Mouse (Mus musculus): Measurements from ENCODE around the gene Angel1. TPM values are rescaled to one million over a fixed set of nuclear protein-coding genes. Genes with fewer than 3 reads are reported as not detected.

Angel1 gene
- polyA plus RNA-seq, 1 experiment from 2014 or later, result 7.9 TPM

GRCm38 (mm10) chr12:86679991-86680491, 46.2 kb downstream of the Angel1 start:
- Histone ChIP-seq H3K36me3 (ENCODE audit: control insufficient read depth, insufficient read depth, low read length) (no peaks in the 10 kb centered on the region), H3K4me2 (peak overlapping the region; percentile 99)
- no peak for ATAC-seq (replicated peaks; ENCODE audit: insufficient number of reproducible peaks, low FRiP score, low TSS enrichment)

GRCm38 (mm10) chr12:86679546-86679930, 46.7 kb downstream of the Angel1 start:
- H3K27ac ChIP-seq (ENCODE audit: low read depth, low read length), result 0 out of 2 replicates have a peak overlapping the region, but pooled peaks have one; percentile 76
- H3K9me3 ChIP-seq (replicated peaks; ENCODE audit: control insufficient read depth, low read length), result no peaks in the 10 kb centered on the region; the same call in 1 of the 2 replicates
- H3K4me1 ChIP-seq (ENCODE audit: control insufficient read depth, insufficient read depth, low read length), result peaks cover 20% of the 10 kb centered on the region
- no peak for ATAC-seq (replicated peaks; ENCODE audit: insufficient number of reproducible peaks, low FRiP score, low TSS enrichment)
- H3K4me2 ChIP-seq, result peak overlapping the region; percentile 99
- peak overlapping the region; percentile 80 for H3K4me3 ChIP-seq (ENCODE audit: low read depth, low read length)
- no peaks in the 10 kb centered on the region for H3K36me3 ChIP-seq (ENCODE audit: control insufficient read depth, insufficient read depth, low read length)
- peak overlapping the region; percentile 88 for H3K9ac ChIP-seq (ENCODE audit: low read depth, low read length)
- H3K27me3 ChIP-seq (ENCODE audit: control insufficient read depth, insufficient read depth, low read length), result no peaks in the 10 kb centered on the region
- 4% methylated on average over 9 of the region's 9 CpGs for WGBS (ENCODE audit: insufficient replicate concordance)

More at GRCm38 (mm10) chr12:86679991-86680491, 46.2 kb downstream of the Angel1 start:
- no peaks in the 10 kb centered on the region for H3K27me3 ChIP-seq (ENCODE audit: control insufficient read depth, insufficient read depth, low read length)
- WGBS (ENCODE audit: insufficient replicate concordance), result 37% methylated on average over 12 of the region's 12 CpGs
- H3K4me1 ChIP-seq (ENCODE audit: control insufficient read depth, insufficient read depth, low read length), result peaks cover 20% of the 10 kb centered on the region
- no peak overlapping the region for H3K27ac ChIP-seq (ENCODE audit: low read depth, low read length)
- H3K9me3 ChIP-seq (replicated peaks; ENCODE audit: control insufficient read depth, low read length), result no peaks in the 10 kb centered on the region
- H3K9ac ChIP-seq (ENCODE audit: low read depth, low read length), result peak overlapping the region; percentile 56
- peak overlapping the region; percentile 80 for H3K4me3 ChIP-seq (ENCODE audit: low read depth, low read length)

- Histone ChIP-seq H3K9me3 (replicated peaks; ENCODE audit: control insufficient read depth, low read length) (no peaks in the 10 kb centered on the region; the same call in 1 of the 2 replicates), H3K4me2 (peak within 1 kb of the TSS; percentile 99)
Measured at GRCm38 (mm10) chr12:86678591-86679545, 47.4 kb downstream of the Angel1 start, which contains the start of gene Vash1. TSS of gene Vash1 (plus strand) at chr12:86678700.

GRCm38 (mm10) chr12:86672507-86672906, 53.8 kb downstream of the Angel1 start:
- Histone ChIP-seq H3K9me3 (replicated peaks; ENCODE audit: control insufficient read depth, low read length) (no peaks in the 10 kb centered on the region; the same call in 1 of the 2 replicates), H3K4me1 (ENCODE audit: control insufficient read depth, insufficient read depth, low read length) (no peaks in the 10 kb centered on the region), H3K4me3 (ENCODE audit: low read depth, low read length) (no peak overlapping the region), H3K4me2 (no peak overlapping the region), H3K36me3 (ENCODE audit: control insufficient read depth, insufficient read depth, low read length) (no peaks in the 10 kb centered on the region), H3K27me3 (ENCODE audit: control insufficient read depth, insufficient read depth, low read length) (no peaks in the 10 kb centered on the region), H3K9ac (ENCODE audit: low read depth, low read length) (no peak overlapping the region), H3K27ac (ENCODE audit: low read depth, low read length) (no peak overlapping the region)
- 53% methylated on average over 5 of the region's 5 CpGs for WGBS (ENCODE audit: insufficient replicate concordance)
- ATAC-seq (replicated peaks; ENCODE audit: insufficient number of reproducible peaks, low FRiP score, low TSS enrichment), result no peak

More at GRCm38 (mm10) chr12:86678591-86679545, 47.4 kb downstream of the Angel1 start, which contains the start of gene Vash1:
- H3K36me3 ChIP-seq (ENCODE audit: control insufficient read depth, insufficient read depth, low read length), result no peaks in the 10 kb centered on the region
- peaks cover 19% of the 10 kb centered on the region for H3K4me1 ChIP-seq (ENCODE audit: control insufficient read depth, insufficient read depth, low read length)
- peak within 1 kb of the TSS; percentile 80 for H3K4me3 ChIP-seq (ENCODE audit: low read depth, low read length)
- peak within 1 kb of the TSS; percentile 88 for H3K9ac ChIP-seq (ENCODE audit: low read depth, low read length)
- H3K27ac ChIP-seq (ENCODE audit: low read depth, low read length), result peak within 1 kb of the TSS; percentile 76; the same call in 1 of the 2 replicates
- no peaks in the 10 kb centered on the region for H3K27me3 ChIP-seq (ENCODE audit: control insufficient read depth, insufficient read depth, low read length)
- ATAC-seq (replicated peaks; ENCODE audit: insufficient number of reproducible peaks, low FRiP score, low TSS enrichment), result peak; percentile 35; the same call in 1 of the 2 replicates
- WGBS (ENCODE audit: insufficient replicate concordance), result under 1% methylated on average over 87 of the region's 94 CpGs

GRCm38 (mm10) chr12:86672105-86672504, 54.2 kb downstream of the Angel1 start:
- ATAC-seq (replicated peaks; ENCODE audit: insufficient number of reproducible peaks, low FRiP score, low TSS enrichment), result no peak
- no peaks in the 10 kb centered on the region for H3K4me1 ChIP-seq (ENCODE audit: control insufficient read depth, insufficient read depth, low read length)
- H3K9ac ChIP-seq (ENCODE audit: low read depth, low read length), result no peak overlapping the region
- no peak overlapping the region for H3K4me2 ChIP-seq
- H3K4me3 ChIP-seq (ENCODE audit: low read depth, low read length), result no peak overlapping the region
- H3K36me3 ChIP-seq (ENCODE audit: control insufficient read depth, insufficient read depth, low read length), result no peaks in the 10 kb centered on the region
- no peaks in the 10 kb centered on the region; the same call in 1 of the 2 replicates for H3K9me3 ChIP-seq (replicated peaks; ENCODE audit: control insufficient read depth, low read length)
- WGBS (ENCODE audit: insufficient replicate concordance), result 54% methylated on average over 4 of the region's 4 CpGs
- H3K27me3 ChIP-seq (ENCODE audit: control insufficient read depth, insufficient read depth, low read length), result no peaks in the 10 kb centered on the region
- H3K27ac ChIP-seq (ENCODE audit: low read depth, low read length), result no peak overlapping the region

- Histone ChIP-seq H3K36me3 (ENCODE audit: control insufficient read depth, insufficient read depth, low read length) (no peaks in the 10 kb centered on the region), H3K27me3 (ENCODE audit: control insufficient read depth, insufficient read depth, low read length) (no peaks in the 10 kb centered on the region), H3K4me2 (no peak overlapping the region), H3K27ac (ENCODE audit: low read depth, low read length) (no peak overlapping the region), H3K9ac (ENCODE audit: low read depth, low read length) (no peak overlapping the region), H3K4me3 (ENCODE audit: low read depth, low read length) (no peak overlapping the region), H3K9me3 (replicated peaks; ENCODE audit: control insufficient read depth, low read length) (no peaks in the 10 kb centered on the region), H3K4me1 (ENCODE audit: control insufficient read depth, insufficient read depth, low read length) (no peaks in the 10 kb centered on the region)
- WGBS (ENCODE audit: insufficient replicate concordance), result 83% methylated on average over 2 of the region's 2 CpGs
- ATAC-seq (replicated peaks; ENCODE audit: insufficient number of reproducible peaks, low FRiP score, low TSS enrichment), result no peak
Measured at GRCm38 (mm10) chr12:86668404-86668803, 57.9 kb downstream of the Angel1 start.

- no peaks in the 10 kb centered on the region for H3K36me3 ChIP-seq (ENCODE audit: control insufficient read depth, insufficient read depth, low read length)
- no peaks in the 10 kb centered on the region for H3K9me3 ChIP-seq (replicated peaks; ENCODE audit: control insufficient read depth, low read length)
- no peaks in the 10 kb centered on the region for H3K4me1 ChIP-seq (ENCODE audit: control insufficient read depth, insufficient read depth, low read length)
- no peak overlapping the region for H3K4me3 ChIP-seq (ENCODE audit: low read depth, low read length)
- no peaks in the 10 kb centered on the region for H3K27me3 ChIP-seq (ENCODE audit: control insufficient read depth, insufficient read depth, low read length)
- 57% methylated on average over 3 of the region's 3 CpGs for WGBS (ENCODE audit: insufficient replicate concordance)
- H3K9ac ChIP-seq (ENCODE audit: low read depth, low read length), result no peak overlapping the region
- H3K27ac ChIP-seq (ENCODE audit: low read depth, low read length), result no peak overlapping the region
- ATAC-seq (replicated peaks; ENCODE audit: insufficient number of reproducible peaks, low FRiP score, low TSS enrichment), result no peak
- no peak overlapping the region for H3K4me2 ChIP-seq
Measured at GRCm38 (mm10) chr12:86665656-86666055, 60.6 kb downstream of the Angel1 start.

- Histone ChIP-seq H3K4me2 (no peak overlapping the region), H3K9ac (ENCODE audit: low read depth, low read length) (no peak overlapping the region), H3K4me3 (ENCODE audit: low read depth, low read length) (no peak overlapping the region), H3K27ac (ENCODE audit: low read depth, low read length) (no peak overlapping the region), H3K27me3 (ENCODE audit: control insufficient read depth, insufficient read depth, low read length) (no peaks in the 10 kb centered on the region), H3K4me1 (ENCODE audit: control insufficient read depth, insufficient read depth, low read length) (peaks cover 7% of the 10 kb centered on the region), H3K36me3 (ENCODE audit: control insufficient read depth, insufficient read depth, low read length) (no peaks in the 10 kb centered on the region), H3K9me3 (replicated peaks; ENCODE audit: control insufficient read depth, low read length) (no peaks in the 10 kb centered on the region)
- 68% methylated on average over 2 of the region's 2 CpGs for WGBS (ENCODE audit: insufficient replicate concordance)
- ATAC-seq (replicated peaks; ENCODE audit: insufficient number of reproducible peaks, low FRiP score, low TSS enrichment), result no peak
Measured at GRCm38 (mm10) chr12:86660466-86660865, 65.8 kb downstream of the Angel1 start.

Measured in heart, embryonic 11.5 days (tissue).